Mouse (Mus musculus): ENCODE data around the gene Clip2. TPM values are rescaled to one million over a fixed set of nuclear protein-coding genes. Genes with fewer than 3 reads are reported as not detected.

The Clip2 gene
- polyA plus RNA-seq, 1 experiment from 2014 or later, result 14.4 TPM

GRCm38 (mm10) chr5:134551233-134552109 lies 763 bp downstream of the Clip2 start:
- peak; percentile 21 for ATAC-seq
- 1% methylated on average over 41 of the region's 52 CpGs for WGBS

GRCm38 (mm10) chr5:134550836-134551232 lies 1.4 kb downstream of the Clip2 start:
- WGBS, result 5% methylated on average over 6 of the region's 6 CpGs
- peak; percentile 5; the same call in 1 of the 2 replicates for ATAC-seq
- H3K4me1 ChIP-seq (ENCODE audit: control insufficient read depth, insufficient read depth, low read depth, low read length), result peaks cover 54% of the 10 kb centered on the region

More at GRCm38 (mm10) chr5:134551233-134552109, 763 bp downstream of the Clip2 start:
- peak overlapping the region; percentile 99 for H3K27ac ChIP-seq (ENCODE audit: low read depth, low read length)
- H3K9ac ChIP-seq (ENCODE audit: low read depth, low read length), result peak overlapping the region; percentile 98
- H3K36me3 ChIP-seq (ENCODE audit: control insufficient read depth, insufficient read depth, low read length), result no peaks in the 10 kb centered on the region
- H3K4me2 ChIP-seq (ENCODE audit: low read length), result peak overlapping the region; percentile 63
- H3K9me3 ChIP-seq (ENCODE audit: control insufficient read depth, low read length), result no peaks in the 10 kb centered on the region
- H3K4me3 ChIP-seq (ENCODE audit: low read length), result peak overlapping the region; percentile 95
- peaks cover 53% of the 10 kb centered on the region for H3K4me1 ChIP-seq (ENCODE audit: control insufficient read depth, insufficient read depth, low read depth, low read length)
- no peaks in the 10 kb centered on the region for H3K27me3 ChIP-seq (replicated peaks; ENCODE audit: control insufficient read depth, insufficient read depth, low read length)

GRCm38 (mm10) chr5:134549640-134550168 lies 2.5 kb downstream of the Clip2 start:
- Histone ChIP-seq H3K4me1 (ENCODE audit: control insufficient read depth, insufficient read depth, low read depth, low read length) (peaks cover 48% of the 10 kb centered on the region), H3K36me3 (ENCODE audit: control insufficient read depth, insufficient read depth, low read length) (no peaks in the 10 kb centered on the region), H3K9me3 (ENCODE audit: control insufficient read depth, low read length) (no peaks in the 10 kb centered on the region), H3K27me3 (replicated peaks; ENCODE audit: control insufficient read depth, insufficient read depth, low read length) (no peaks in the 10 kb centered on the region), H3K27ac (ENCODE audit: low read depth, low read length) (no peak overlapping the region), H3K9ac (ENCODE audit: low read depth, low read length) (0 out of 2 replicates have a peak overlapping the region, but pooled peaks have one; percentile 35), H3K4me3 (ENCODE audit: low read length) (peak overlapping the region; percentile 95; the same call in 1 of the 2 replicates), H3K4me2 (ENCODE audit: low read length) (peak overlapping the region; percentile 63)
- no peak for ATAC-seq
- 92% methylated on average over 2 of the region's 3 CpGs for WGBS

More at GRCm38 (mm10) chr5:134550836-134551232, 1.4 kb downstream of the Clip2 start:
- Histone ChIP-seq H3K27ac (ENCODE audit: low read depth, low read length) (peak overlapping the region; percentile 99), H3K27me3 (replicated peaks; ENCODE audit: control insufficient read depth, insufficient read depth, low read length) (no peaks in the 10 kb centered on the region), H3K9me3 (ENCODE audit: control insufficient read depth, low read length) (no peaks in the 10 kb centered on the region), H3K4me2 (ENCODE audit: low read length) (peak overlapping the region; percentile 63), H3K9ac (ENCODE audit: low read depth, low read length) (peak overlapping the region; percentile 98), H3K36me3 (ENCODE audit: control insufficient read depth, insufficient read depth, low read length) (no peaks in the 10 kb centered on the region), H3K4me3 (ENCODE audit: low read length) (peak overlapping the region; percentile 95)

- WGBS, result 47% methylated on average over 5 of the region's 5 CpGs
- no peak overlapping the region for H3K4me3 ChIP-seq (ENCODE audit: low read length)
- no peak overlapping the region for H3K27ac ChIP-seq (ENCODE audit: low read depth, low read length)
- H3K4me1 ChIP-seq (ENCODE audit: control insufficient read depth, insufficient read depth, low read depth, low read length), result peaks cover 55% of the 10 kb centered on the region
- H3K4me2 ChIP-seq (ENCODE audit: low read length), result peak overlapping the region; percentile 1
- H3K27me3 ChIP-seq (replicated peaks; ENCODE audit: control insufficient read depth, insufficient read depth, low read length), result no peaks in the 10 kb centered on the region
- H3K36me3 ChIP-seq (ENCODE audit: control insufficient read depth, insufficient read depth, low read length), result no peaks in the 10 kb centered on the region
- no peak for ATAC-seq
- no peaks in the 10 kb centered on the region for H3K9me3 ChIP-seq (ENCODE audit: control insufficient read depth, low read length)
- no peak overlapping the region for H3K9ac ChIP-seq (ENCODE audit: low read depth, low read length)
Observed at GRCm38 (mm10) chr5:134548306-134548705, 3.9 kb downstream of the Clip2 start.

GRCm38 (mm10) chr5:134546790-134547189 lies 5.4 kb downstream of the Clip2 start:
- H3K4me3 ChIP-seq (ENCODE audit: low read length), result no peak overlapping the region
- WGBS, result 74% methylated on average over 7 of the region's 7 CpGs
- no peak overlapping the region for H3K27ac ChIP-seq (ENCODE audit: low read depth, low read length)
- no peaks in the 10 kb centered on the region for H3K9me3 ChIP-seq (ENCODE audit: control insufficient read depth, low read length)
- H3K27me3 ChIP-seq (replicated peaks; ENCODE audit: control insufficient read depth, insufficient read depth, low read length), result no peaks in the 10 kb centered on the region
- H3K4me2 ChIP-seq (ENCODE audit: low read length), result no peak overlapping the region
- H3K4me1 ChIP-seq (ENCODE audit: control insufficient read depth, insufficient read depth, low read depth, low read length), result peaks cover 47% of the 10 kb centered on the region
- no peak for ATAC-seq
- H3K36me3 ChIP-seq (ENCODE audit: control insufficient read depth, insufficient read depth, low read length), result no peaks in the 10 kb centered on the region
- no peak overlapping the region for H3K9ac ChIP-seq (ENCODE audit: low read depth, low read length)

DNA sequence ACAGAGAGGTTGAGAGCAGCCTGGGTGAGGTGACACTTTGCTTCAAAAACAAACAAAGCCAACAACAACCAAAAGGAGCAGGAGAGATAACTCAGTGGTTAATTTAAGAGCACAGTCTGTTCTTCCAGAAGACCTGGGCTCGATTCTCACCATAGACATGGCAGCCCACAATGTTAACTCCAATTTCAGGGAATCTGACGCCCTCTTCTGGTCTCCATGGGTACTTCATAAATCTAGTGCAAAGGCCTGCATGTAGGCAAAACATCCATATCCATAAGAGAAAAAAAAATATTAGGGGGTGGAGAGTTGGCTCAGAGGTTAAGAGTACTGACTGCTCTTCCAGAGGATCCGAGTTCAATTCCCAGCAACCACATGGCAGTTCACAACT lies 7.0 kb downstream of the Clip2 start:
- Histone ChIP-seq H3K4me3 (ENCODE audit: low read length) (no peak overlapping the region), H3K9me3 (ENCODE audit: control insufficient read depth, low read length) (no peaks in the 10 kb centered on the region), H3K27me3 (replicated peaks; ENCODE audit: control insufficient read depth, insufficient read depth, low read length) (no peaks in the 10 kb centered on the region), H3K36me3 (ENCODE audit: control insufficient read depth, insufficient read depth, low read length) (no peaks in the 10 kb centered on the region), H3K9ac (ENCODE audit: low read depth, low read length) (no peak overlapping the region), H3K4me1 (ENCODE audit: control insufficient read depth, insufficient read depth, low read depth, low read length) (peaks cover 50% of the 10 kb centered on the region), H3K27ac (ENCODE audit: low read depth, low read length) (no peak overlapping the region), H3K4me2 (ENCODE audit: low read length) (no peak overlapping the region)
- 66% methylated on average over 3 of the region's 3 CpGs for WGBS
- ATAC-seq, result no peak

GRCm38 (mm10) chr5:134544516-134545241 lies 7.6 kb downstream of the Clip2 start:
- Histone ChIP-seq H3K4me2 (ENCODE audit: low read length) (no peak overlapping the region), H3K27ac (ENCODE audit: low read depth, low read length) (no peak overlapping the region), H3K4me3 (ENCODE audit: low read length) (no peak overlapping the region), H3K4me1 (ENCODE audit: control insufficient read depth, insufficient read depth, low read depth, low read length) (peaks cover 46% of the 10 kb centered on the region), H3K36me3 (ENCODE audit: control insufficient read depth, insufficient read depth, low read length) (no peaks in the 10 kb centered on the region), H3K27me3 (replicated peaks; ENCODE audit: control insufficient read depth, insufficient read depth, low read length) (no peaks in the 10 kb centered on the region), H3K9me3 (ENCODE audit: control insufficient read depth, low read length) (no peaks in the 10 kb centered on the region), H3K9ac (ENCODE audit: low read depth, low read length) (no peak overlapping the region)
- no peak for ATAC-seq
- 60% methylated on average over 19 of the region's 19 CpGs for WGBS

DNA sequence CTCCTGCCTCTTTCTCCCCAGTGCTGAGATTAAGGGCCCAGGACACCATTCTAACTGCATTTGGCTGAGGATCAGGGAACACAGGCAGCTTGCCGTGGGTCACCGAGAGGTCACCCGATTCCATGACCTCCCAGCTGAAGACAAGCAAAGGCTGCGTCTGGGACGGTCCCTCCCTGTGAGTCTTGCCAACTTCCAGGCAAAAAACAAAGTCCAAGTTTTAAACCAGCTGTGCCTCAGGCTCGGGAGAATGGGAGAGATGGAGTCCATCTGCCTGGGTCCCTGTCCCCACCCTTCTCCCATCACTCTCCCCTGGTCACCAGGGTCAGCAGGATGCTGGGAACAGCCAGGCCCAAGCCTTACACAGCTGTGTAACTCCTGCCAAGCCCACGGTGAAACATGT lies 10.6 kb downstream of the Clip2 start:
- H3K4me1 ChIP-seq (ENCODE audit: control insufficient read depth, insufficient read depth, low read depth, low read length), result peaks cover 22% of the 10 kb centered on the region
- H3K27ac ChIP-seq (ENCODE audit: low read depth, low read length), result no peak overlapping the region
- peaks cover 3% of the 10 kb centered on the region; the same call in 1 of the 2 replicates for H3K36me3 ChIP-seq (ENCODE audit: control insufficient read depth, insufficient read depth, low read length)
- H3K9me3 ChIP-seq (ENCODE audit: control insufficient read depth, low read length), result no peaks in the 10 kb centered on the region
- no peak for ATAC-seq
- H3K4me3 ChIP-seq (ENCODE audit: low read length), result no peak overlapping the region
- no peak overlapping the region for H3K9ac ChIP-seq (ENCODE audit: low read depth, low read length)
- 30% methylated on average over 7 of the region's 7 CpGs for WGBS
- H3K4me2 ChIP-seq (ENCODE audit: low read length), result no peak overlapping the region
- H3K27me3 ChIP-seq (replicated peaks; ENCODE audit: control insufficient read depth, insufficient read depth, low read length), result no peaks in the 10 kb centered on the region

- no peak overlapping the region for H3K27ac ChIP-seq (ENCODE audit: low read depth, low read length)
- peaks cover 3% of the 10 kb centered on the region; the same call in 1 of the 2 replicates for H3K36me3 ChIP-seq (ENCODE audit: control insufficient read depth, insufficient read depth, low read length)
- H3K4me2 ChIP-seq (ENCODE audit: low read length), result no peak overlapping the region
- H3K9ac ChIP-seq (ENCODE audit: low read depth, low read length), result no peak overlapping the region
- peaks cover 20% of the 10 kb centered on the region for H3K4me1 ChIP-seq (ENCODE audit: control insufficient read depth, insufficient read depth, low read depth, low read length)
- no peaks in the 10 kb centered on the region for H3K9me3 ChIP-seq (ENCODE audit: control insufficient read depth, low read length)
- no peaks in the 10 kb centered on the region for H3K27me3 ChIP-seq (replicated peaks; ENCODE audit: control insufficient read depth, insufficient read depth, low read length)
- 73% methylated on average over 6 of the region's 6 CpGs for WGBS
- ATAC-seq, result no peak
- no peak overlapping the region for H3K4me3 ChIP-seq (ENCODE audit: low read length)
Observed at GRCm38 (mm10) chr5:134540881-134541280, 11.4 kb downstream of the Clip2 start.

Measured in hindbrain, embryonic 16.5 days (tissue).